Mouse (Mus musculus): ENCODE measurements around the gene Glis2. TPM values are rescaled to one million over a fixed set of nuclear protein-coding genes. Genes with fewer than 3 reads are reported as not detected.
A peak's percentile ranks its signal among the peaks of the same experiment; 100 is the strongest.

Gene Glis2
- polyA plus RNA-seq, 1 experiment from 2014 or later: 9.2 TPM

GRCm38 (mm10) chr16:4595527-4595963 is 1.0 kb downstream of the Glis2 start:
- Histone ChIP-seq H3K4me2 (replicated peaks; ENCODE audit: low read depth) (peak overlapping the region; percentile 96), H3K9me3 (ENCODE audit: control insufficient read depth) (no peaks in the 10 kb centered on the region), H3K4me1 (replicated peaks; ENCODE audit: control insufficient read depth, insufficient read depth, low read length) (peaks cover 5% of the 10 kb centered on the region; the same call in 1 of the 2 replicates), H3K27me3 (replicated peaks; ENCODE audit: control insufficient read depth, insufficient read depth, low read length) (no peaks in the 10 kb centered on the region), H3K4me3 (ENCODE audit: low read depth, low read length) (peak overlapping the region; percentile 72), H3K9ac (ENCODE audit: low read depth, low read length) (peak overlapping the region; percentile 80; the same call in 1 of the 2 replicates), H3K36me3 (ENCODE audit: control insufficient read depth, insufficient read depth) (no peaks in the 10 kb centered on the region), H3K27ac (ENCODE audit: low read depth, low read length) (no peak overlapping the region)
- TF ChIP-seq CTCF (IDR thresholded peaks at IDR 0.05; ENCODE audit: low read depth): peak; percentile 31; the same call in 1 of the 2 replicates
- ATAC-seq: no peak
- 12% methylated on average over 5 of the region's 5 CpGs for WGBS

GRCm38 (mm10) chr16:4596141-4596728 is 1.7 kb downstream of the Glis2 start:
- H3K27me3 ChIP-seq (replicated peaks; ENCODE audit: control insufficient read depth, insufficient read depth, low read length): no peaks in the 10 kb centered on the region
- H3K4me3 ChIP-seq (ENCODE audit: low read depth, low read length): peak overlapping the region; percentile 72
- H3K27ac ChIP-seq (ENCODE audit: low read depth, low read length): no peak overlapping the region
- H3K4me1 ChIP-seq (replicated peaks; ENCODE audit: control insufficient read depth, insufficient read depth, low read length): peaks cover 5% of the 10 kb centered on the region; the same call in 1 of the 2 replicates
- no peak for ATAC-seq
- peak overlapping the region; percentile 7; the same call in 1 of the 2 replicates for H3K9ac ChIP-seq (ENCODE audit: low read depth, low read length)
- 40% methylated on average over 3 of the region's 3 CpGs for WGBS
- TF ChIP-seq CTCF (IDR thresholded peaks at IDR 0.05; ENCODE audit: low read depth): no peak
- no peaks in the 10 kb centered on the region for H3K9me3 ChIP-seq (ENCODE audit: control insufficient read depth)
- no peaks in the 10 kb centered on the region for H3K36me3 ChIP-seq (ENCODE audit: control insufficient read depth, insufficient read depth)
- H3K4me2 ChIP-seq (replicated peaks; ENCODE audit: low read depth): peak overlapping the region; percentile 96

- no peak for ATAC-seq
- 60% methylated on average over 2 of the region's 2 CpGs for WGBS
These were observed 2.3 kb downstream of the Glis2 start for GRCm38 (mm10) chr16:4596836-4597235.

GRCm38 (mm10) chr16:4597296-4597695 is 2.8 kb downstream of the Glis2 start:
- Histone ChIP-seq H3K4me2 (replicated peaks; ENCODE audit: low read depth) (peak overlapping the region; percentile 24; the same call in 1 of the 2 replicates), H3K36me3 (ENCODE audit: control insufficient read depth, insufficient read depth) (no peaks in the 10 kb centered on the region), H3K27me3 (replicated peaks; ENCODE audit: control insufficient read depth, insufficient read depth, low read length) (no peaks in the 10 kb centered on the region), H3K9ac (ENCODE audit: low read depth, low read length) (no peak overlapping the region), H3K4me1 (replicated peaks; ENCODE audit: control insufficient read depth, insufficient read depth, low read length) (peaks cover 9% of the 10 kb centered on the region; the same call in 1 of the 2 replicates), H3K27ac (ENCODE audit: low read depth, low read length) (no peak overlapping the region), H3K9me3 (ENCODE audit: control insufficient read depth) (no peaks in the 10 kb centered on the region), H3K4me3 (ENCODE audit: low read depth, low read length) (no peak overlapping the region)
- TF ChIP-seq CTCF (IDR thresholded peaks at IDR 0.05; ENCODE audit: low read depth): no peak
- WGBS: 59% methylated on average over 7 of the region's 7 CpGs
- ATAC-seq: no peak

More at GRCm38 (mm10) chr16:4596836-4597235, 2.3 kb downstream of the Glis2 start:
- H3K27me3 ChIP-seq (replicated peaks; ENCODE audit: control insufficient read depth, insufficient read depth, low read length): no peaks in the 10 kb centered on the region
- peaks cover 5% of the 10 kb centered on the region; the same call in 1 of the 2 replicates for H3K4me1 ChIP-seq (replicated peaks; ENCODE audit: control insufficient read depth, insufficient read depth, low read length)
- H3K4me3 ChIP-seq (ENCODE audit: low read depth, low read length): no peak overlapping the region
- TF ChIP-seq CTCF (IDR thresholded peaks at IDR 0.05; ENCODE audit: low read depth): no peak
- H3K4me2 ChIP-seq (replicated peaks; ENCODE audit: low read depth): peak overlapping the region; percentile 96; the same call in 1 of the 2 replicates
- no peak overlapping the region for H3K27ac ChIP-seq (ENCODE audit: low read depth, low read length)
- no peaks in the 10 kb centered on the region for H3K9me3 ChIP-seq (ENCODE audit: control insufficient read depth)
- no peaks in the 10 kb centered on the region for H3K36me3 ChIP-seq (ENCODE audit: control insufficient read depth, insufficient read depth)
- H3K9ac ChIP-seq (ENCODE audit: low read depth, low read length): no peak overlapping the region

GRCm38 (mm10) chr16:4598041-4598440 is 3.5 kb downstream of the Glis2 start:
- H3K9me3 ChIP-seq (ENCODE audit: control insufficient read depth): no peaks in the 10 kb centered on the region
- no peak for TF ChIP-seq CTCF (IDR thresholded peaks at IDR 0.05; ENCODE audit: low read depth)
- peaks cover 14% of the 10 kb centered on the region for H3K4me1 ChIP-seq (replicated peaks; ENCODE audit: control insufficient read depth, insufficient read depth, low read length)
- ATAC-seq: no peak
- H3K27ac ChIP-seq (ENCODE audit: low read depth, low read length): no peak overlapping the region
- H3K4me3 ChIP-seq (ENCODE audit: low read depth, low read length): no peak overlapping the region
- 75% methylated on average over 5 of the region's 5 CpGs for WGBS
- no peak overlapping the region for H3K4me2 ChIP-seq (replicated peaks; ENCODE audit: low read depth)
- H3K36me3 ChIP-seq (ENCODE audit: control insufficient read depth, insufficient read depth): no peaks in the 10 kb centered on the region
- H3K27me3 ChIP-seq (replicated peaks; ENCODE audit: control insufficient read depth, insufficient read depth, low read length): no peaks in the 10 kb centered on the region
- no peak overlapping the region for H3K9ac ChIP-seq (ENCODE audit: low read depth, low read length)

- Histone ChIP-seq H3K27ac (ENCODE audit: low read depth, low read length) (no peak overlapping the region), H3K9ac (ENCODE audit: low read depth, low read length) (no peak overlapping the region), H3K4me2 (replicated peaks; ENCODE audit: low read depth) (no peak overlapping the region), H3K4me3 (ENCODE audit: low read depth, low read length) (no peak overlapping the region), H3K9me3 (ENCODE audit: control insufficient read depth) (no peaks in the 10 kb centered on the region), H3K27me3 (replicated peaks; ENCODE audit: control insufficient read depth, insufficient read depth, low read length) (no peaks in the 10 kb centered on the region), H3K36me3 (ENCODE audit: control insufficient read depth, insufficient read depth) (no peaks in the 10 kb centered on the region), H3K4me1 (replicated peaks; ENCODE audit: control insufficient read depth, insufficient read depth, low read length) (peaks cover 18% of the 10 kb centered on the region)
- no peak for TF ChIP-seq CTCF (IDR thresholded peaks at IDR 0.05; ENCODE audit: low read depth)
- no peak for ATAC-seq
- WGBS: 40% methylated on average over 6 of the region's 6 CpGs
These were observed 4.5 kb downstream of the Glis2 start for GRCm38 (mm10) chr16:4598891-4599543.
